Mouse (Mus musculus) small intestine, adult 2 months (tissue): Measurements from ENCODE around the gene Hoxb5. TPM values are rescaled to one million over a fixed set of nuclear protein-coding genes. Genes with fewer than 3 reads are reported as not detected.

Experiments used
- H3K27ac ChIP-seq: fragments of 200-500 bp; 2 replicates; pipeline ENCODE4 v1.5.1; 2012; ENCODE audit warnings: low read depth, low read length, control low read depth, inconsistent platforms; ENCODE audit not compliant: insufficient read depth
- H3K27me3 ChIP-seq: fragments of 200-500 bp; 2 replicates; pipeline ENCODE4 v1.6.1; 2012; ENCODE audit warnings: mild to moderate bottlenecking, moderate library complexity, low read length, inconsistent platforms; ENCODE audit not compliant: control insufficient read depth, insufficient read depth
- H3K36me3 ChIP-seq: fragments of 200-500 bp; 2 replicates; pipeline ENCODE4 v1.6.1; 2012; ENCODE audit warnings: mild to moderate bottlenecking, low read length, control low read depth, inconsistent platforms; ENCODE audit not compliant: control insufficient read depth, insufficient read depth
- H3K4me1 ChIP-seq: fragments of 200-500 bp; 2 replicates; pipeline ENCODE4 v1.6.1; 2012; ENCODE audit warnings: low read length, inconsistent platforms, mixed read lengths; ENCODE audit not compliant: control insufficient read depth, insufficient read depth, insufficient read length
- H3K4me3 ChIP-seq: fragments of 200-500 bp; 2 replicates; pipeline ENCODE4 v1.5.1; 2012; ENCODE audit warnings: low read depth, mild to moderate bottlenecking, control low read depth, inconsistent platforms, low read length, moderate library complexity
- CTCF ChIP-seq: fragments of 200-500 bp; IDR thresholded peaks from 2 replicates; pipeline ENCODE4 v1.5.1; 2012; ENCODE audit warnings: low read depth, mild to moderate bottlenecking, control low read depth, inconsistent platforms, low read length, moderate library complexity, mixed read lengths; ENCODE audit not compliant: insufficient replicate concordance, insufficient read length; ENCODE audit errors: extremely low read depth
- POLR2A ChIP-seq: fragments of 200-500 bp; IDR thresholded peaks from 2 replicates; pipeline ENCODE4 v1.6.1; 2012; ENCODE audit warnings: low read depth, mild to moderate bottlenecking, control low read depth, inconsistent platforms, low read length, moderate library complexity
- WGBS: fragments of 180-500 bp; shearing (Covaris S2); methylation state at CpG from one replicate; pipeline ENCODE4 v1.1.7; 2018; 5-methylcytosine and 5-hydroxymethylcytosine counted together
- polyA plus RNA-seq: library from polyadenylated mRNA; depleted of rRNA; stranded (reverse); fragments of >200 nt; gene quantifications from 2 replicates; pipeline ENCODE4 v1.2.3, GENCODE M21; 2012; rRNA removed

Hoxb5 gene
- 1.8 and 3.2 TPM in 2 replicates for polyA plus RNA-seq

- Histone ChIP-seq H3K27me3 (peaks cover 62% of the 10 kb centered on the region), H3K4me3 (peak within 1 kb of the TSS; percentile 52), H3K4me1 (peaks cover 4% of the 10 kb centered on the region; the same call in 1 of the 2 replicates), H3K27ac (peak within 1 kb of the TSS; percentile 61), H3K36me3 (no peaks in the 10 kb centered on the region)
- 10% methylated on average over 69 of the region's 69 CpGs for WGBS
- no peak for TF ChIP-seq POLR2A
- peak; percentile 79 for TF ChIP-seq CTCF
Observed at GRCm38 (mm10) chr11:96303151-96304099, at the start of gene Hoxb5. TSS of gene Hoxb5 (plus strand) at chr11:96303336.

- Histone ChIP-seq H3K27ac (no peak overlapping the region), H3K36me3 (no peaks in the 10 kb centered on the region), H3K4me1 (no peaks in the 10 kb centered on the region), H3K27me3 (peaks cover 84% of the 10 kb centered on the region), H3K4me3 (no peak overlapping the region)
- TF ChIP-seq CTCF, result no peak
- TF ChIP-seq POLR2A, result no peak
- 6% methylated on average over 11 of the region's 11 CpGs for WGBS
Observed at GRCm38 (mm10) chr11:96254221-96254620, 48.9 kb upstream of the Hoxb5 start.

- TF ChIP-seq CTCF (no peak), POLR2A (no peak)
- Histone ChIP-seq H3K4me1 (no peaks in the 10 kb centered on the region), H3K36me3 (no peaks in the 10 kb centered on the region), H3K27ac (no peak overlapping the region), H3K27me3 (peaks cover 88% of the 10 kb centered on the region), H3K4me3 (peak overlapping the region; percentile 2; the same call in 1 of the 2 replicates)
- 7% methylated on average over 39 of the region's 39 CpGs for WGBS
Observed at GRCm38 (mm10) chr11:96255111-96255995, 47.8 kb upstream of the Hoxb5 start.

- TF ChIP-seq CTCF, result no peak
- TF ChIP-seq POLR2A, result no peak
- Histone ChIP-seq H3K4me3 (no peak overlapping the region), H3K27me3 (peaks cover 87% of the 10 kb centered on the region), H3K27ac (no peak overlapping the region), H3K36me3 (no peaks in the 10 kb centered on the region), H3K4me1 (no peaks in the 10 kb centered on the region)
- WGBS, result 8% methylated on average over 14 of the region's 14 CpGs
Observed at GRCm38 (mm10) chr11:96255996-96256445, 47.1 kb upstream of the Hoxb5 start.

- Histone ChIP-seq H3K36me3 (no peaks in the 10 kb centered on the region), H3K4me3 (no peak overlapping the region), H3K27ac (no peak overlapping the region), H3K4me1 (peaks cover 2% of the 10 kb centered on the region; the same call in 1 of the 2 replicates), H3K27me3 (peaks cover 86% of the 10 kb centered on the region)
- 30% methylated on average over 2 of the region's 2 CpGs for WGBS
- no peak for TF ChIP-seq CTCF
- no peak for TF ChIP-seq POLR2A
Observed at GRCm38 (mm10) chr11:96257141-96257540, 46.0 kb upstream of the Hoxb5 start.

- Histone ChIP-seq H3K4me1 (peaks cover 7% of the 10 kb centered on the region), H3K27me3 (peaks cover 89% of the 10 kb centered on the region), H3K4me3 (no peak overlapping the region), H3K36me3 (no peaks in the 10 kb centered on the region), H3K27ac (no peak overlapping the region)
- no peak for TF ChIP-seq CTCF
- TF ChIP-seq POLR2A, result no peak
- WGBS, result 11% methylated on average over 2 of the region's 2 CpGs
Observed at GRCm38 (mm10) chr11:96259038-96259437, 44.1 kb upstream of the Hoxb5 start.
